Mouse (Mus musculus) midbrain, embryonic 11.5 days (tissue): ENCODE results near the gene Elavl3. TPM values are rescaled to one million over a fixed set of nuclear protein-coding genes. Genes with fewer than 3 reads are reported as not detected.

Source experiments
- ATAC-seq: fragments of 200-750 bp; cut with Nextera tagmentation; 2 replicates; pipeline ENCODE4 v1.8.0; 2017; ENCODE audit warnings: moderate TSS enrichment, moderate library complexity; ENCODE audit not compliant: low FRiP score
- DNase-seq: peaks from one replicate; pipeline ENCODE4 v3.0.0; 2015; ENCODE audit warnings: low spot score; ENCODE audit errors: missing footprints
- H3K27ac ChIP-seq: fragments of 300-500 bp; sonication (generic); 2 replicates; pipeline ENCODE4 v1.5.1; 2014; ENCODE audit warnings: low read depth, low read length
- H3K27me3 ChIP-seq: fragments of 300-500 bp; sonication (generic); 2 replicates; pipeline ENCODE4 v1.6.1; 2014; ENCODE audit warnings: mild to moderate bottlenecking, low read length, moderate library complexity, mixed read lengths; ENCODE audit not compliant: control insufficient read depth, insufficient read depth
- H3K36me3 ChIP-seq: fragments of 300-500 bp; sonication (generic); 2 replicates; pipeline ENCODE4 v1.6.1; 2014; ENCODE audit warnings: mild to moderate bottlenecking, low read length, moderate library complexity, mixed read lengths; ENCODE audit not compliant: control insufficient read depth, insufficient read depth
- H3K4me1 ChIP-seq: fragments of 300-500 bp; sonication (generic); 2 replicates; pipeline ENCODE4 v1.6.1; 2014; ENCODE audit warnings: low read length; ENCODE audit not compliant: control insufficient read depth, insufficient read depth
- H3K4me2 ChIP-seq: fragments of 300-500 bp; sonication (generic); 2 replicates; pipeline ENCODE4 v1.6.1; 2014; ENCODE audit warnings: mild to moderate bottlenecking, moderate library complexity
- H3K4me3 ChIP-seq: fragments of 300-500 bp; sonication (generic); 2 replicates; pipeline ENCODE4 v1.5.1; 2014; ENCODE audit warnings: low read depth, low read length
- H3K9ac ChIP-seq: fragments of 300-500 bp; sonication (generic); 2 replicates; pipeline ENCODE4 v1.6.1; 2014; ENCODE audit warnings: low read length
- H3K9me3 ChIP-seq: fragments of 300-500 bp; sonication (generic); 2 replicates; pipeline ENCODE4 v1.6.1; 2016; ENCODE audit warnings: low read length; ENCODE audit not compliant: control insufficient read depth
- WGBS: fragments of 180-500 bp; shearing (Covaris S2); extraction: QIAGEN DNeasy Blood & Tissue Kit; methylation state at CpG from one replicate; pipeline ENCODE4 v1.1.7; 2014; 5-methylcytosine and 5-hydroxymethylcytosine counted together
- polyA plus RNA-seq: library from polyadenylated mRNA; unstranded; fragments of >200 nt; fragmentation: Nextera tagmentation; extraction: Ambion mirVana; gene quantifications from 2 replicates; pipeline ENCODE4 v1.2.1, GENCODE M21; 2014

The Elavl3 gene
- polyA plus RNA-seq, 1 experiment from 2014 or later = 49.8 TPM

- no peak for ATAC-seq
- Histone ChIP-seq H3K36me3 (peaks cover 25% of the 10 kb centered on the region), H3K4me2 (no peak overlapping the region), H3K9me3 (no peaks in the 10 kb centered on the region), H3K4me3 (no peak overlapping the region), H3K27ac (no peak overlapping the region), H3K27me3 (no peaks in the 10 kb centered on the region), H3K4me1 (peaks cover 8% of the 10 kb centered on the region), H3K9ac (no peak overlapping the region)
- WGBS = 81% methylated on average over 3 of the region's 3 CpGs
- DNase-seq = peak; percentile 89
Observed at GRCm38 (mm10) chr9:22066433-22066832, 14.6 kb upstream of the Elavl3 start.

DNA sequence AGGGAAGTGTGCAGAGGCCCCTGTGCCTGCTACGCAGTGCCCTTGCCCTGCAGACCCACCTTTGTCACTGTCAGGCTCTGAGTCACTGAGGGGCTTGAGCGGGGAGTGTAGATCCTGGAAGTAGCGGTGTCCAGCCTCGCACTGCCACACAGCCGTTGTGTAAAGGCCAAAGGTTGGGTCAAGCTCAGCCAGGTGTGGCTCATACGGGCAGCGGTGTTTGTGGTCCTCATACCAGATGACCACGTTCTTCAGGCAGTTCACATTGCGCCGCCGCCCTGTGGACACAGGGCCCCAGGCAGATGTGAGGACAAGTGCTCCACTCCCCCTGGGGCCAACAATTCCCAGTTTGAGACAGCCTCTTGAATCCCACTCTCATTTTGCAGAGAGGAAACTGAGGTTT is 13.8 kb upstream of the Elavl3 start:
- WGBS = 96% methylated on average over 11 of the region's 11 CpGs
- H3K27me3 ChIP-seq = no peaks in the 10 kb centered on the region
- DNase-seq = no peak
- H3K36me3 ChIP-seq = peaks cover 25% of the 10 kb centered on the region
- H3K9ac ChIP-seq = no peak overlapping the region
- no peak overlapping the region for H3K4me3 ChIP-seq
- no peak overlapping the region for H3K4me2 ChIP-seq
- ATAC-seq = no peak
- H3K9me3 ChIP-seq = no peaks in the 10 kb centered on the region
- H3K4me1 ChIP-seq = peaks cover 8% of the 10 kb centered on the region
- H3K27ac ChIP-seq = no peak overlapping the region

DNA sequence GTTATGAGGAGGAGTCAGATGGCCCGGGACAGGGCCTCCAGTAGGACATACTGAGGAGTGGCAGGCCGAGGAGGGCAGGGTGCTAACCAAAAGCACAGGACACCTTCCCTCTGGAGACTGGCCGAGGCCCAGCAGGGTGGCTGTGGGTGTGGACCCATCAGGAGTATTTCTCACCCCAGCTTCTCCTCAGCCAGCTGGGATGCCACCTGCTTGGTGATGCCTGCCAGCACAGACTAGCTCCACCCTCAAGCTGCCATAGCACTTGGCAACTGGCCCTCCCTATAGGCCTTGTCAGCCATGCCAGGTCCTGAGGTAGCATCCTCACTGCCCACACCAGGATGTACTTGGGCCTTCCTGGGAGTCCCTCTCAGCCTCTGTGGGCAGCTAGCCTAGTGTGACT is 12.5 kb upstream of the Elavl3 start:
- ATAC-seq (no peak), DNase-seq (no peak)
- Histone ChIP-seq H3K9me3 (no peaks in the 10 kb centered on the region), H3K36me3 (peaks cover 29% of the 10 kb centered on the region), H3K4me2 (no peak overlapping the region), H3K4me3 (no peak overlapping the region), H3K27ac (no peak overlapping the region), H3K27me3 (no peaks in the 10 kb centered on the region), H3K9ac (no peak overlapping the region), H3K4me1 (no peaks in the 10 kb centered on the region)
- 87% methylated on average over 3 of the region's 3 CpGs for WGBS

DNA sequence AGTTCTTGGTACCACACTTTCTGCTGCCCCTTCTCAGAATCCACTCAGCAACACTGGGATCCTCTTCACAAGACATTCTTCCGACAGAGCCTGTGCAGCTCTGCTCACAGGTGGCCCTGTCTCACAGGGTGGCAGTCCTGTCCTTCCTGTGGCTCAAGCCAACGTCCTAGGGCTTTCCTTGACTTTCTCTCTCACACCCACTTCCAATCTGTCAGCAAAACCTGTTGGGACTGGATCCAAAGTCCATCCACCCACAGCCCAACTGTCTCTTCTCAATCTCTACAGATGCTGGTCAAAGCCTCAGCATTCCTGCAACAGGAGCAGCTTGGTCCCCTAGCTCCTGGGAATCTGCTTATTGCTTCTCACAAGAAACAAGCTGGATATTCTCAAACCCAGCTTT is 9.5 kb upstream of the Elavl3 start:
- DNase-seq (no peak), ATAC-seq (no peak)
- peaks cover 26% of the 10 kb centered on the region for H3K36me3 ChIP-seq
- H3K9me3 ChIP-seq = no peaks in the 10 kb centered on the region
- H3K4me2 ChIP-seq = no peak overlapping the region
- H3K4me3 ChIP-seq = no peak overlapping the region
- no peak overlapping the region for H3K27ac ChIP-seq
- no peaks in the 10 kb centered on the region for H3K27me3 ChIP-seq
- H3K9ac ChIP-seq = no peak overlapping the region
- H3K4me1 ChIP-seq = no peaks in the 10 kb centered on the region
- WGBS = 93% methylated on average over 2 of the region's 2 CpGs

DNA sequence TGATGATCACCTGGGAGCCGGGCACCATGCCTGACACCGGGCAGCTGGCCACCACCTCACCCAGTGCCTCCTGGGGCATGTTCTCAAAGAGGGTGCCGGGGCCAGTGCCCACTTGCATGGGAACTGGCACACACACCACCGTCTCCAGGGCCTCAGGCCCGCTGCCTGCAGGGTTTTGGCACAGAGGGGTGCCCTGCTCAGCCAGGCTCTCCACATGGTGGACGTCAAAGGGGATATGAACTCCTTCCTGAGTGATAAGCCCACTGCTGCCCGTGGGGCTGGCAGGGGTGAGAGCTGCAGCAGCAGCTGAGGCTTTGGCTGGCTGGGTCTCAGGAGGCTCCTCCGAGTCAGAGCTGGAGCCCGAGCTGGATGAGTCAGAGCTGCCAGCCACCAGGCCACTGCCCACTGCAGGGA is 6.2 kb upstream of the Elavl3 start:
- Histone ChIP-seq H3K4me2 (no peak overlapping the region), H3K27ac (no peak overlapping the region), H3K9ac (no peak overlapping the region), H3K27me3 (no peaks in the 10 kb centered on the region; the same call in 1 of the 2 replicates), H3K9me3 (no peaks in the 10 kb centered on the region), H3K36me3 (peaks cover 9% of the 10 kb centered on the region), H3K4me3 (no peak overlapping the region), H3K4me1 (peaks cover 6% of the 10 kb centered on the region; the same call in 1 of the 2 replicates)
- DNase-seq = no peak
- WGBS = 92% methylated on average over 9 of the region's 9 CpGs
- ATAC-seq = no peak

GRCm38 (mm10) chr9:22057031-22057517 is 5.3 kb upstream of the Elavl3 start:
- Histone ChIP-seq H3K4me3 (no peak overlapping the region), H3K36me3 (peaks cover 9% of the 10 kb centered on the region), H3K4me1 (peaks cover 8% of the 10 kb centered on the region; the same call in 1 of the 2 replicates), H3K9me3 (no peaks in the 10 kb centered on the region), H3K27ac (no peak overlapping the region), H3K27me3 (peaks cover 6% of the 10 kb centered on the region; the same call in 1 of the 2 replicates), H3K9ac (no peak overlapping the region), H3K4me2 (no peak overlapping the region)
- WGBS = 94% methylated on average over 9 of the region's 9 CpGs
- no peak for DNase-seq
- no peak for ATAC-seq

- no peak for DNase-seq
- peaks cover 8% of the 10 kb centered on the region; the same call in 1 of the 2 replicates for H3K27me3 ChIP-seq
- 78% methylated on average over 9 of the region's 9 CpGs for whole genome bisulfite sequencing
- H3K4me3 ChIP-seq = no peak overlapping the region
- peaks cover 9% of the 10 kb centered on the region; the same call in 1 of the 2 replicates for H3K4me1 ChIP-seq
- peaks cover 9% of the 10 kb centered on the region for H3K36me3 ChIP-seq
- no peaks in the 10 kb centered on the region for H3K9me3 ChIP-seq
- ATAC-seq = no peak
- H3K9ac ChIP-seq = no peak overlapping the region
- no peak overlapping the region for H3K4me2 ChIP-seq
- H3K27ac ChIP-seq = no peak overlapping the region
Observed at GRCm38 (mm10) chr9:22056303-22056910, 4.6 kb upstream of the Elavl3 start.

DNA sequence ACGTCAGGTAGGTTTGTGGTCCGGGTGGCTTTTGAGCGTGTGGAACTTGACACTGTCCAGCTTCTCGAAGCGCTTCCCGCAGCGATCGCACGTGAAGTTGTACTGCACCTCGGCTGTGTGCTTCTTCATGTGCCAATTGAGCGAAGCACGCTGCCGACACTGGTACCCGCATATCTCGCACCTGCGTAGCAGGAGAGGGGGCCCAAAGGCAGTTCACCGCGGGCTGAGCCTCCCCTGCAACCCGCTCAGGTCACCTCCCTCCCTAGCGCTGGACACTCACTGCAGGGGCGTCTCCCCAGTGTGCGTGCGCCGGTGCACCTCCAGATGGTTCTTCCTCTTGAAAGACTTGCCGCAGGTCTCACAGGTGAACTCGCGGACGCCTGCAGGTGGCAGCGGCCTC is 3.9 kb upstream of the Elavl3 start:
- no peak overlapping the region for H3K4me2 ChIP-seq
- H3K27me3 ChIP-seq = peaks cover 8% of the 10 kb centered on the region
- no peak overlapping the region for H3K9ac ChIP-seq
- H3K36me3 ChIP-seq = peaks cover 9% of the 10 kb centered on the region
- no peak overlapping the region for H3K27ac ChIP-seq
- H3K4me1 ChIP-seq = peaks cover 9% of the 10 kb centered on the region; the same call in 1 of the 2 replicates
- ATAC-seq (no peak), DNase-seq (no peak)
- WGBS = 44% methylated on average over 29 of the region's 29 CpGs
- H3K4me3 ChIP-seq = no peak overlapping the region
- H3K9me3 ChIP-seq = no peaks in the 10 kb centered on the region

DNA sequence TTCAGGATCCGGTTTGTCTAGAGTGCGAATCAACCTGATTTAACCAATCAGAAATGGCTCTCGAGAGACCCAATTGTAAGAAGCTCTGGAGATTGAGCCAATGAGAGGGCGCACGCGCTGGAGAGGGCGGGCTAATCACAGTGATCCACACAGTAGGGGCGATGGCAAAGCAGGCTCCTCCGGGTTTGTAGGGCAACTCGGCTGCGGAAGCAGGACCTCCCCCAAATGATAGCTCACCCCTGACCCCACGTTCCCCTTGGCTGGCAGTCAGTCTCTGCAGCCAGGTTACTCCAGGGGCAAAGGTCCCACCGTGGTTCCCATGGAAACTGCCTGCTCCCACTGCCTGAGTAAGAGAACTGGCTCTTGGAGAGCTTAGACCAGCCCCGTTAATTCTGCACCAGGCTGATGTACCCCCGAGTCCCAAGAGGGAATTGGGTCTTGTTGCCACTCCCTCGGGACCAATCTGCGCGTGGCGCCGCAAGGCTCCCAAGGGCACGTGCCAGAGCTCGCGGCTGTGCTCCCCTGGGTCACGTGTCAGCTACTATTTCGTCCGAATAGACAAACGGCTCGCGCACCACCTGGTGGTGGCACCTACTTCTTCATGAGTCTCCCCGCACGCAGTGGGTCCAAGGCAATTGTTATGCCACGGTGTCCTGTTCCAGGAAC is 2.7 kb upstream of the Elavl3 start:
- ATAC-seq = peak; percentile 22; the same call in 1 of the 2 replicates
- Histone ChIP-seq H3K4me3 (peak overlapping the region; percentile 14; the same call in 1 of the 2 replicates), H3K9ac (no peak overlapping the region), H3K4me1 (peaks cover 19% of the 10 kb centered on the region), H3K36me3 (peaks cover 7% of the 10 kb centered on the region), H3K27ac (no peak overlapping the region), H3K27me3 (peaks cover 8% of the 10 kb centered on the region), H3K9me3 (no peaks in the 10 kb centered on the region), H3K4me2 (peak overlapping the region; percentile 23)
- WGBS = 3% methylated on average over 32 of the region's 32 CpGs
- DNase-seq = peak; percentile 96
